Mouse (Mus musculus): ENCODE measurements at regions not wholly inside any gene's neighbourhood (a gene's known extent, or its start where the extent isn't known, plus 50 kb on each side); places are given as distances from the start of the nearest gene placed in this dataset.

GRCm38 (mm10) chr17:83902523-83902922 lies 54.8 kb upstream of the Haao start:
- peaks cover 5% of the 10 kb centered on the region; the same call in 1 of the 2 replicates for H3K27me3 ChIP-seq
- no peaks in the 10 kb centered on the region for H3K9me3 ChIP-seq (replicated peaks)
- no peak overlapping the region for H3K4me2 ChIP-seq
- DNase-seq (no peak), ATAC-seq (ENCODE audit: low read depth) (no peak)
- no peak overlapping the region for H3K4me3 ChIP-seq (replicated peaks)
- WGBS (ENCODE audit: insufficient replicate concordance): 36% methylated on average over 3 of the region's 3 CpGs
- peaks cover 23% of the 10 kb centered on the region for H3K4me1 ChIP-seq (replicated peaks)
- no peak overlapping the region for H3K9ac ChIP-seq
- no peaks in the 10 kb centered on the region for H3K36me3 ChIP-seq
- no peak overlapping the region for H3K27ac ChIP-seq

DNA sequence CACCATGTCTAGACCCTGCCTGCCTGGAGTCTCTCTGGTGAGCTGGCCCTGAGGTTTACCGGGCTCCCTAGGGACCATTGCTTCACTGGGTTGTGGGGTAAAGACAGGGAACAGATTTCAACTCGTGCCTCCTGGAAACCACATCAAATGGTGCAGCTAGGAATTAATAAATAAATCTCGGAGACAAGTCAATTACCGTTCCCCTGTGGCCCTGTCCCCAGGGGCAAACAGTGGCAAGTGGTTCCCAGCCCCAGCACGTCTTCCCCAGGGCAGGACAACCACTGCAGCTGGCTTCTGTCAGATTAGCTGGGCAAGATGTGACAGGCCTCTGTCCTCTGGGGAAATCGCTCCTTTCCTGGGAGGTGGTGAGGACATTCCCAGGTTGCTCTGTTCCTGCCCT lies 54.3 kb upstream of the Haao start:
- Histone ChIP-seq H3K27me3 (peaks cover 5% of the 10 kb centered on the region; the same call in 1 of the 2 replicates), H3K27ac (no peak overlapping the region), H3K9ac (no peak overlapping the region), H3K4me1 (replicated peaks) (peaks cover 19% of the 10 kb centered on the region), H3K4me3 (replicated peaks) (no peak overlapping the region), H3K9me3 (replicated peaks) (no peaks in the 10 kb centered on the region), H3K4me2 (no peak overlapping the region), H3K36me3 (no peaks in the 10 kb centered on the region)
- DNase-seq (no peak), ATAC-seq (ENCODE audit: low read depth) (no peak)
- 50% methylated on average over 6 of the region's 6 CpGs for WGBS (ENCODE audit: insufficient replicate concordance)

GRCm38 (mm10) chr17:83899588-83900152 lies 51.9 kb upstream of the Haao start:
- H3K36me3 ChIP-seq: no peaks in the 10 kb centered on the region
- WGBS (ENCODE audit: insufficient replicate concordance): 71% methylated on average over 7 of the region's 7 CpGs
- H3K27ac ChIP-seq: no peak overlapping the region
- DNase-seq: no peak
- H3K9me3 ChIP-seq (replicated peaks): no peaks in the 10 kb centered on the region
- ATAC-seq (ENCODE audit: low read depth): no peak
- no peak overlapping the region for H3K4me3 ChIP-seq (replicated peaks)
- peaks cover 3% of the 10 kb centered on the region for H3K4me1 ChIP-seq (replicated peaks)
- H3K9ac ChIP-seq: no peak overlapping the region
- no peak overlapping the region for H3K4me2 ChIP-seq
- peaks cover 5% of the 10 kb centered on the region; the same call in 1 of the 2 replicates for H3K27me3 ChIP-seq

DNA sequence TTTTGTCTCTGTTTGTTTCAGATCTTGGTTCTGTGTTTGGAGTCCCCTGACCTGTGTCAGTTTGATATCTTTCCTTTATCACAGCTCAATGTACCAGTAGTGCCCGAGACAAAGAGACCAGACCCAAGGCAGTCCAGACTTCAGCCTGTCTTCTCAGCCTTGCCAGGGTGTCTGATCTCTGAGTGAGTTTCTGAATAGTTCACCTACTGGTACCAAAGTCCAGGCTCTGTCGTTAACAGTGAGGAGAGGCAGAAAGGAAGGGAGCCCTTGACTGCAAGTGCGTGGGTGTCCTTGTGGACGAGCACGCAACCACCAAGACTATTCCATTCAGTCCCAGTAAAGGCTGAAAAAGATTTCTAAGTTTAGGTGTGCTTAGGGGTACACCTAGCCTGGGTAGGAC lies 50.8 kb upstream of the Haao start:
- ATAC-seq (ENCODE audit: low read depth) (no peak), DNase-seq (no peak)
- Histone ChIP-seq H3K4me2 (no peak overlapping the region), H3K4me1 (replicated peaks) (peaks cover under 1% of the 10 kb centered on the region), H3K36me3 (no peaks in the 10 kb centered on the region), H3K4me3 (replicated peaks) (no peak overlapping the region), H3K9me3 (replicated peaks) (no peaks in the 10 kb centered on the region), H3K9ac (no peak overlapping the region), H3K27me3 (peaks cover 5% of the 10 kb centered on the region; the same call in 1 of the 2 replicates), H3K27ac (no peak overlapping the region)
- WGBS (ENCODE audit: insufficient replicate concordance): 61% methylated on average over 5 of the region's 5 CpGs
